Mouse (Mus musculus) urinary bladder, adult 18-20 months (tissue): ENCODE measurements around the gene Vmn1r188.
A peak's percentile ranks its signal among the peaks of the same experiment; 100 is the strongest.
"Not testable (repeated sequence)": the region's sequence is repeated elsewhere in the genome, so short reads cannot be mapped to it uniquely, and the experiment has no call there.

Experiments
- DNase-seq, 2 experiments: peaks; one replicate each; pipeline ENCODE4 v3.0.0; 2022; ENCODE audit warnings: low spot score in 2 of 2, mixed read lengths in 2 of 2

The Vmn1r188 gene

GRCm38 (mm10) chr13:22049737-22050440, 34.4 kb upstream of the Vmn1r188 start:
- DNase-seq, result no peak

- DNase-seq, result peak; percentile 73 to 78
Measured at GRCm38 (mm10) chr13:22050591-22051522, 33.4 kb upstream of the Vmn1r188 start.

DNA sequence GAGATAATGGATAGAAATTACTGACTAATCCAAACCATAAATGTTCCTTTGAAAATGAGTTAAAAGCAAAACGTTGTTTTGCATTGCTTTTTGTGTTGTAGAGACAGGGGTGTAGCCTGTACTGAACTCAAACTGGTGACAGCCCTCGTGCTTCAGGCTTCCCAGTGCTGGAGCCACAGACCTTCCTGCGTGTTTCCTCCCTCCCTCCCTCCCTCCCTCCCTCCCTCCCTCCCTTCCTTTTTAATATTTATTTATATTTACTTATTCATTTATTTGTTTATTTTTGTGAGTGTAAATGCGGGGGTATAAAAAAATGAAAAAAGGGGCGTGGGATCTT, 32.7 kb upstream of the Vmn1r188 start:
- no peak for DNase-seq

- DNase-seq, result no peak
Measured at GRCm38 (mm10) chr13:22053754-22054153, 30.5 kb upstream of the Vmn1r188 start.

DNA sequence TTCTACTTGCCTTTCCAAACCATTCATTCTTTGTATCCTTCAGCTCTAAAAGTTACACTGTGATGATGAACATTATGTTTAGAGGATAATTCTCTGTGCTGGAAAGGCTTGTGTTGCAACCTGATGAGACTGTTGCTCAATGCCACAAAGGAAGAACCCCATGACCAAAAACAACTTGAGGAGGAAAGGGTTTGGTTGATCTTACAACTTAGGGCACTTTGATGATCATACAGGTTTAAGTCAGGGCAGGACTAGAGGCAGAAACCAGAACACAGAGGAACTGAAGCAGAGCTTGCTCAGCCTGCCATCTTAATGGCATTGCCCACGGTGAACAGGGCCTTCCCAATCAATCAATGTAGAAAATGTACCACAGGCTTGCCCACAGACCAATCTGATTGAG, 22.8 kb upstream of the Vmn1r188 start:
- no peak for DNase-seq

GRCm38 (mm10) chr13:22063468-22063867, 20.8 kb upstream of the Vmn1r188 start:
- no peak for DNase-seq

GRCm38 (mm10) chr13:22105724-22106123, 21.5 kb downstream of the Vmn1r188 start, which contains the start of gene Vmn1r189:
Gene Vmn1r189 (minus strand): TSS chr13:22105824.
- not testable (repeated sequence) for DNase-seq

GRCm38 (mm10) chr13:22136495-22137293, 52.5 kb downstream of the Vmn1r188 start:
- DNase-seq, result not testable (repeated sequence)
